Comparison of ENCODE assay signal across 8 mouse cellular contexts in the genomic region with DNA sequence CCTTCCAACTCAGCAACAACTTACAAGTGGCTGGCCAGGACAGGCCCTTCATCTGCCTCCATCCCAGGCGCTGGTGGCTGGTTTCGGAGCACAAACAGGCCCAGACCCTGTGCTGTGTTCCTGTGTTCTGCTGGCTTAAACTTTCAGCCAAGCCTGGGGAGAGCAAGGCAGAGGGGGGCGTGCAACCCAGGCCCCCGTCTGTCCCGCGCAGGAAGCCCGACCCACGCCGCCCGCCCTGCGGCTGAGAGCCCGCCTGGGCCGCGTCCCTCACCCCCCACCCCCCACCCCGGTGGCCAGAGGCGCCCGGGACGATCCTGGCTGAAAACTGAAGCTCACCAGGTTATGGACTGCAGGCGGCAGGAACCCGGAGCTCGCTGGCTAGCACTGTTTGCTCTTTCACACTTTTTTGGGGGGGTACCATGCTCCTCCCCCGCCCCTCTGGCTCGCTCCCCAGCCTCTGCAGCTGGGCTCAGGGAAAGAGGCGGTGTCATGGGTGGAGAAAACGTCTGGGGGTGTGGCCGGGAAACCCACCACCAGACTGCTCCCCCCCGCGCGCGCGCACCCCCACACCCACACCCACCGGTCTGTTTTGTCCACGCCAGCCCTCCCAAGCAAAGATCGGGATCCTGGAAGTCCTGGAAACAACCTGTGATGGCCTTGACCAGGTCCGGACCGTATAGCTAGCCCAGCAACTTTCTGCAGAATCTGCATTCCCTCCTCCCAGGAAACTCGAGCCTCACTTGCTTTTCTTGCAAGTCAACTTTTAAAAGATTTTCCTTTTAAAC. TPM values are rescaled to one million over a fixed set of nuclear protein-coding genes. Genes with fewer than 3 reads are reported as not detected.
DNase-seq lines count a peak whose midpoint lies in the region; ATAC-seq and TF ChIP-seq lines count a peak whose summit lies in the region.

Pabpc4l (minus strand) TSS at position 739 of the 785 bp plus-strand sequence.

- H3K9ac ChIP-seq in forebrain, postnatal 0 days: peak within 1 kb of the TSS; percentile 49
- peak within 1 kb of the TSS; percentile 9 for H3K9ac ChIP-seq in liver, adult 2 months (ENCODE audit: low read depth, low read length)

- WGBS in forebrain, postnatal 0 days: under 1% methylated on average over 36 of the region's 37 CpGs
- WGBS in liver, adult 2 months: 2% methylated on average over 31 of the region's 37 CpGs

- H3K4me2 ChIP-seq in forebrain, postnatal 0 days (ENCODE audit: low read depth): peak within 1 kb of the TSS; percentile 97
- H3K4me2 ChIP-seq in myocyte (ENCODE audit: low read depth): peak within 1 kb of the TSS; percentile 30

- no peaks in the 10 kb centered on the region for H3K79me2 ChIP-seq in liver, adult 2 months (ENCODE audit: control insufficient read depth, insufficient read depth, low read length)
- H3K79me2 ChIP-seq in myocyte (ENCODE audit: control insufficient read depth, insufficient read depth): no peaks in the 10 kb centered on the region

- H3K4me1 ChIP-seq in forebrain, postnatal 0 days (ENCODE audit: insufficient read depth): no peaks in the 10 kb centered on the region
- no peaks in the 10 kb centered on the region for H3K4me1 ChIP-seq in liver, adult 2 months (ENCODE audit: control insufficient read depth, insufficient read depth, low read length)

- no peaks in the 10 kb centered on the region for H3K9me3 ChIP-seq in forebrain, postnatal 0 days (ENCODE audit: low read length)

- no peak within 1 kb of the TSS for H3K27ac ChIP-seq in forebrain, postnatal 0 days (ENCODE audit: low read depth, low read length)
- no peak within 1 kb of the TSS for H3K27ac ChIP-seq in liver, adult 2 months (replicated peaks; ENCODE audit: insufficient read depth, low read depth, low read length)

- TF ChIP-seq CTCF in forebrain, postnatal 0 days (IDR thresholded peaks at IDR 0.05; ENCODE audit: low read depth): no peak
- no peak for TF ChIP-seq CTCF in liver, adult 2 months (IDR thresholded peaks at IDR 0.05; ENCODE audit: low read depth, low read length)

- peak; percentile 87 for ATAC-seq in forebrain, postnatal 0 days
- ATAC-seq in hematopoietic stem cell, adult 5-6 weeks (replicated peaks in 1 of 2; ENCODE audit: insufficient read depth in 1 of 2, low FRiP score in 2 of 2, low TSS enrichment in 1 of 2, low read depth in 1 of 2, poor library complexity in 2 of 2, severe bottlenecking in 2 of 2): peak; percentile 75 to 79

- no peaks in the 10 kb centered on the region for H3K27me3 ChIP-seq in forebrain, postnatal 0 days (ENCODE audit: insufficient read depth, low read length)
- H3K27me3 ChIP-seq in liver, adult 2 months (ENCODE audit: control insufficient read depth, insufficient read depth, low read length): no peaks in the 10 kb centered on the region
- no peaks in the 10 kb centered on the region for H3K27me3 ChIP-seq in myocyte (ENCODE audit: control insufficient read depth, insufficient read depth, insufficient read length)

- no peak for TF ChIP-seq POLR2A in liver, adult 2 months (IDR thresholded peaks at IDR 0.05; ENCODE audit: extremely low read depth, insufficient read depth, low read length)
- TF ChIP-seq POLR2A in myocyte (IDR thresholded peaks at IDR 0.05; ENCODE audit: insufficient read length, low read depth): no peak

- H3K4me3 ChIP-seq in forebrain, postnatal 0 days (ENCODE audit: low read depth, low read length): peak within 1 kb of the TSS; percentile 50
- H3K4me3 ChIP-seq in liver, adult 2 months (ENCODE audit: insufficient read depth, low read depth, low read length): peak within 1 kb of the TSS; percentile 46
- no peak within 1 kb of the TSS for H3K4me3 ChIP-seq in myocyte

- H3K36me3 ChIP-seq in forebrain, postnatal 0 days (ENCODE audit: insufficient read depth): no peaks in the 10 kb centered on the region
- no peaks in the 10 kb centered on the region for H3K36me3 ChIP-seq in liver, adult 2 months (ENCODE audit: control insufficient read depth, insufficient read depth, low read length)
- H3K36me3 ChIP-seq in myocyte (ENCODE audit: control insufficient read depth, insufficient read depth): no peaks in the 10 kb centered on the region

- no peak within 1 kb of the TSS for H3ac ChIP-seq in myocyte (ENCODE audit: control insufficient read depth, insufficient read length)

- DNase-seq in cerebellum, postnatal 25 days: peak; percentile 7 to 26
- DNase-seq in cerebellum, adult 9-11 months: no peak
- peak; percentile 60 for DNase-seq in adrenal gland, postnatal 25 days
- peak; percentile 27 for DNase-seq in forebrain, postnatal 0 days
- DNase-seq in liver, adult 2 months (ENCODE audit: extremely low read depth, low read depth, low spot score): no peak
- DNase-seq in urinary bladder, postnatal 25 days (ENCODE audit: low spot score): peak; percentile 15

TF ChIP-seq in myocyte, 11 proteins besides CTCF, POLR2A, EP300 and RAD21:
- TF ChIP-seq REST (IDR thresholded peaks at IDR 0.05; ENCODE audit: insufficient read depth, insufficient read length): no peak
- TF ChIP-seq E2F4 (IDR thresholded peaks at IDR 0.05; ENCODE audit: insufficient read depth): no peak
- TF ChIP-seq MYOG (IDR thresholded peaks at IDR 0.05; ENCODE audit: control insufficient read depth in 1 of 3, insufficient read depth in 1 of 3, insufficient read length in 2 of 3, low read depth in 2 of 3): no peak
- TF ChIP-seq MAX (IDR thresholded peaks at IDR 0.05; ENCODE audit: low read depth): no peak
- TF ChIP-seq CEBPB (IDR thresholded peaks at IDR 0.05; ENCODE audit: insufficient read depth, poor library complexity, severe bottlenecking): no peak
- no peak for TF ChIP-seq TCF3 (IDR thresholded peaks at IDR 0.05; ENCODE audit: insufficient read length, low read depth)
- TF ChIP-seq SRF (IDR thresholded peaks at IDR 0.05; ENCODE audit: control insufficient read depth, insufficient read length, low read depth): no peak
- TF ChIP-seq POLR2AphosphoS2 (IDR thresholded peaks at IDR 0.05; ENCODE audit: insufficient read length, low read depth): no peak
- no peak for TF ChIP-seq TCF12 (IDR thresholded peaks at IDR 0.05; ENCODE audit: insufficient read depth, poor library complexity, severe bottlenecking)

RNA-seq across cellular contexts. Expression of gene Pabpc4l, which starts in this region (rescaled TPM):
- 5.7 and 8.8 TPM in 2 replicates for total RNA-seq in adrenal gland, postnatal 25 days (2021)
- 0.77 and 1.4 TPM in 2 replicates for total RNA-seq in forebrain, postnatal 0 days (2014; rRNA removed)
- polyA plus RNA-seq in forebrain, postnatal 0 days (2015; fragmentation: Nextera tagmentation; extraction: Ambion mirVana): 1.1 and 1.6 TPM in 2 replicates
- 4.9 and 5.8 TPM in 2 replicates for total RNA-seq in hematopoietic stem cell, adult 5-6 weeks (2017)
- 0.40 and 0.74 TPM in 2 replicates for total RNA-seq in liver, adult 2 months (2014; rRNA removed)
- polyA plus RNA-seq in liver, adult 2 months (2012; rRNA removed): 0.09 TPM in 1 of 2 replicates, not detected in the other
- polyA plus RNA-seq in myocyte (2012; fragmentation: generic; extraction: Trizol): not detected

Comparison
In these comparisons a context has a peak if more than half of its experiments do, and no peak if none do; other contexts are left out.
1. DNase-seq: peak in cerebellum, postnatal 25 days (2 of 2), adrenal gland, postnatal 25 days (single experiment), forebrain, postnatal 0 days (single experiment) and urinary bladder, postnatal 25 days (single experiment); none in cerebellum, adult 9-11 months (single experiment) and liver, adult 2 months (single experiment).